Mouse (Mus musculus): ENCODE measurements at regions not wholly inside any gene's neighbourhood (a gene's known extent, or its start where the extent isn't known, plus 50 kb on each side); places are given as distances from the start of the nearest gene placed in this dataset.

DNA sequence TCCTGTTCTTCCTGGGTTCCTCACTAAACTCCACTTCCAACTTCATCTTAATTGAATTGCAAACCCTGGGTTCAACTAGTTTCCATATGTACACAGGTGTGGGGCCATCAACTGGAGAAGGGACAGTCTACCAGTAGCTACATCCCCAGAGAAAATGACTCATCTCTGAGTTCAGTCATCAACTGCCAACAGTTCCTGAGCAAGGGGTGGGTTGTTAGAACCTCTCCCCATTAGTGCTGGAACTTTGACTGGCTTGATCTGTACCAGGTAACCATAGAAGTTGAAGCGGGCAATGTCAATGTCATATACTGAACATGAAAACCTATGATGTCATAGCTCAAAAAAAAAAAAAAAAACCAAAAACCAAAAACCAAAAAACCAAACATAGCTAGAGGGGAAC, 69.8 kb downstream of the Gm21750 start:
- DNase-seq = no peak

- DNase-seq = no peak
Observed at GRCm38 (mm10) chr14:73732161-73732560, 71.1 kb downstream of the Gm21750 start.

DNA sequence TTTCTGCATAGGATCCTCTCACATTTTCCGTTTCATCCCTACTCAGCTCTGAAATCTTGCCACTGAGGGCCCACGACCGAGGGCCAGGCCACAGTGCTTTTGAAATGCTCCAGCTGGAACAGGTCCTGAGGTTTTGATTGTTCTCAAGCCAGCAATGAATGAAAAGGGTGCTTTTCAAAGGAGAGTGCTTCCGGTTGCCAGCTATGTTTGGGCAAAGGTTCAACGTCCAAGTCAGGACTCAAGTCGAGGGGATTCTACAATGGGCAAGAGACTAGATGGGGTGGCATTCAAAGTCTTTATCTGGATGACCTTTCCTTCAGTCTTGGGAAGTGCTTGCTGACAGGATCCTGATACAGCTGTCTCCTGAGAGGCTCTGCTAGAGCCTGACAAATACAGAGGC, 89.8 kb downstream of the Gm21750 start:
- DNase-seq = no peak

GRCm38 (mm10) chr14:73759986-73760385, 99.0 kb downstream of the Gm21750 start:
- no peak for DNase-seq

DNA sequence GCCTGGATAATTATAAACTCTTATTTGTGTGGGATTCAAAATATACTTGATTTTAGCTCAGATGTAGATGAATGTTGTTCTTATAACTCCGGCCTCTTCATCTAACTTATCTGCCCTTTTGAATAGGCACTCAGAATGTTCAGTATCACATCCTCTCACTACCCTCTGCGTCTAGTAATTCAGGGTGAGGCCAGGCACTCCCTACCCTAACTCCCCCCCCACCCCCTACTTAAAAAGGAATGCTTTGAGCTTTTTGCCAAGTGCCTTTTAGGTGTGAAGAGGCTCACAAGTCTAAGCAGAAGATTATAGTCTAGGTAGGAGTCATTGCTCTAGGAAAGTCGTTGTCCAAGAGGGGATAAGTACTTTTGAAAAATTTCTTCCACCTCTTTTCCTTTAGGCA, 111.9 kb downstream of the Gm21750 start:
- no peak for DNase-seq

DNA sequence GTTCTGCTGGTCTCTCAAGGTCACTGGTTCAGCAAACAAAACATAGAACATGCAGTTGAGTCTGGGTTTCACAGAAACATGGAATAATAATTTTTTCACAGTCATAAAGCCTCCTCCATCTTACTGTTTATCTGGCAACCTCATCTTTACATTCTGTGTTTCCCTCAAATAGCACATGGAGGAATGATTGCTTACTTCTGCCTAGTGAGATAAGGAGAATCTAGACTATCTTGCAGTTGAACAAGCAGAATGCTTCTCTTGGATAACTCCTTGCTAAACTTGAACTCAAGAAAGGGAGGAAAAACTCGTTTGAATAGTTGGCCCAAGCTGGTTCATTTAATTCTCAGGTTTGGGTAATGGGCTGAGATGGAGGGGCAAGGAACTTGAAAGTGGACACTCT, 112.8 kb downstream of the Gm21750 start:
- no peak for DNase-seq

DNA sequence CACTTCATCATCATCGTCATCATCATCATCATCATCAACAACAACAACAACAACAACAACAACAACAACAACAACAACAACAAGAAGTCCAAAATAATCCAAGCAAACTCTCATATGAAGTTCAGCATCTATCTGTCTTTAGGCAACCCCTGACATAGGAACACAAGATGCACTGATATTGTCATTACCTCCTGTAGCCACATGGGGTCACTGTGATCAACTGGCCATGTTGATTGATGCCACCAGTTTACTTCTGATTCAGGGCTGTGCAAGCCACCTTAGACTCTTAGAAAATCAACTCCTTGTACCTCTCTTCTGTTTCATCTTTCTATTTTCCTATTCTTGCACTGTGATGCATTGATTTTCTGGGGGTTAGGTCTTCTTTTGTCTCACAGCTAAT, 115.0 kb downstream of the Gm21750 start:
- DNase-seq = peak; percentile 38

GRCm38 (mm10) chr14:73807169-73807568, 146.1 kb downstream of the Gm21750 start:
- no peak for DNase-seq

GRCm38 (mm10) chr14:73838890-73839289, 177.9 kb downstream of the Gm21750 start:
- peak; percentile 9 for DNase-seq

DNA sequence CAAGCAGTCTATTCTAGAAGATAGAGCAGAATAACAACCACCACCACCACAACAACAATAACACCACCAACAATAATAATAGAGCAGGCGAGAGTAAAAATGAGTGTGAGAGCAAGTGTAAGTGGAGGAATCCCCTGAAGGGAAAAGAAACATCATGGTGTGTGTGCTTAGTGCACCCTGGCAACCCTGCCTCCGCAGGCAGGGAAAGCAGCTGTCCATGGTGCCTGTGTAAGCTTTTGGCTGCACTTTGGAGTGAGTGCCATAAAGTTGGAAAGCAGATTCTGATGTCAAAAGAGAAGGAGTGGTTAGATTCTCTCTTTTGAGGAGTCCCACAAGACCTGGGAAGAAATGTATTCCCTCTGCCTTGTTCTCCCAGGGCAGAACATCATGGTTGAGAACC, 200.8 kb downstream of the Gm21750 start:
- no peak for DNase-seq

DNA sequence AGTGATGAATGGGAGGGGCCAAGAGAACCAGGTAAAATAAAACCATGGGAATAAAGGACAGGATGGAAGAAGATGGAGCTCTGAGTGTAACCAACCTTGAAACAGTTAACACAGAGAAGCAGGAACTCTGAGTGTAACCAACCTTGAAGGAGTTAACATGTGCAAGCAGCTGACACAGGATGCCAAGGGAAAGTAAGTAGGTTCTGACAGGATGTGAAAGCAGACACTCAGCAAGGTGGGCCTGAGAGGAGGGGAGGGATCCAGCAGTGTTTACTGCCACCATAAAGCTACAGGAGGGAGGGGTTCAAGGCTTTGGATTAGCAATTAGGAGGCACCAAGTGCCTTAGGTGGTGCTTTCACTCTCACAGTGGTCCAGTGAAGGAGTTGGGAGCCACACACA, 213.3 kb downstream of the Gm21750 start:
- DNase-seq = no peak

DNA sequence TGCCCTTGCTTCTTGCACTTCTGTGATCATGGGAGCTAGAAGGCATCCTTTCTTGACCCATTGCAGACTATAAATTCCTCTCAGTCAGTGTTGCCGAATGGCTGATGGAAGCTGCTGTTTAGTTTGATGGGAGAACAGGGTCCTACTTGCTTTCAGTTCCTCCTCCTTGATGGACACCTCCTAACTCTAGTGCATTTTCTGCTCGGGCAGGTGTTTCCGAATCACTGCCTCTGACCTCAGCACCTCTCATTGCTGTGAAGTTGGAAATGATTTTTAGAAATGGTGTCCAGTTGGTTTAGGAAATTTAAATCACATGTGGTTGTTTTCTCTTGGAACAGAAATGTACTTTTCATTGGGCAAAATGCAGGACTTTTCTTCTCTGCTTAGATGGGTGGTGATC, 214.9 kb downstream of the Gm21750 start:
- DNase-seq = no peak

DNA sequence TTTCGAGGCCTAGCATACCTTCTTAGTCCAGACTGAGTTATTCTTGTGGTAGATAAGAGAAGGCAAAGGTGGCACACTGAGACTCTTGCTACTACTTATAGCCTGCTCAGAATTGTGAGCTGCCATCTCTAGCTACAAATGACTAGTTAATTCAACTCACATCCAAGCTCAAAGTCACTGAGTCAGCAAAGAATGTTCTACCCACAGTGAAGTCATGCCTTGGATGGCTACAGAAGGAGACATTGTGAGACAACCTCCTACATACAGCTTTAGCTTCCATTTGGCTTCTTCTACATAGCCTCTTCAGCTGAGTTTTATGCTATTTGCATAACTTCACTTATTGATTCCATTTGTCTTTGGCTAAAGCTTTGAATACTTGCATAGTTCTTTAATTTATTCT, 217.2 kb downstream of the Gm21750 start:
- no peak for DNase-seq

GRCm38 (mm10) chr14:73878866-73879419, 217.9 kb downstream of the Gm21750 start:
- DNase-seq = no peak

DNA sequence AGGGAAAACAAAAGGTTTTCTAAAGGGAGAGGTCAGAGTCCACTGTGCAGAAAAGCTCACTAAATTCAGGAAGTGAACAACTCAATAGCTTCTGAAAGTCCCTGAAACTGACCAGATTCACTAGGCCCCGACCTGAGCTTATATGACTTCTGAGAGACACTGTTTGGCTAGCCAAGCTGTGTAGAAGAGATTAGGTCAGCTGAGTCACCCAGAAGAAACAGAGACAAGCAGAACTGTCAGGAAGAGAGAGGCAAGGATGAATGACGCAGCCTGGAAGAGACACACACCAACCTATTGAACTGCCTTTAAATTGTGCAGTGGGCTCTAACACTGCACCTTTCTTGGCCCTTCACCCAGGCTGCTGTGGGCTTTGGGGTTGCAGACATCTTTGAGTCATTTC, 230.4 kb downstream of the Gm21750 start:
- DNase-seq = no peak

DNA sequence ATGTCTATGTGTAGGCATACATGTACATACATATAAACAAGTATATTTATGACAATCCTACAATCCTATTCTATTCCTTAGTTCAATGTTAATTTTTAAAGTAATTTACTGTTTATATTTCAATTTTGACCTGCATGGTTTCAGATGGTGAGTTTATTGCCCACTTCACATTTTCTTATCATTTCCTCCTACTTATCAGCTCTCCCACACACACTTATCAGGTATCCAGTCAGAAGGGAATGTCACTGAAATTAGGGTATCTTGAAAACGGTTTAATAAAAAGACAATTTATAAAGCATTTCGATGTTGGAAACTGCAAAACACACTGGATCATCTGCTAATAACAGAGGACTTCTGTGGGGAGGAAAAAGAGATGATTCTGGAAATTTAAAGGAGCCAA, 233.8 kb downstream of the Gm21750 start:
- no peak for DNase-seq

- DNase-seq = no peak
Observed at GRCm38 (mm10) chr14:73895266-73895665, 234.2 kb downstream of the Gm21750 start.

DNA sequence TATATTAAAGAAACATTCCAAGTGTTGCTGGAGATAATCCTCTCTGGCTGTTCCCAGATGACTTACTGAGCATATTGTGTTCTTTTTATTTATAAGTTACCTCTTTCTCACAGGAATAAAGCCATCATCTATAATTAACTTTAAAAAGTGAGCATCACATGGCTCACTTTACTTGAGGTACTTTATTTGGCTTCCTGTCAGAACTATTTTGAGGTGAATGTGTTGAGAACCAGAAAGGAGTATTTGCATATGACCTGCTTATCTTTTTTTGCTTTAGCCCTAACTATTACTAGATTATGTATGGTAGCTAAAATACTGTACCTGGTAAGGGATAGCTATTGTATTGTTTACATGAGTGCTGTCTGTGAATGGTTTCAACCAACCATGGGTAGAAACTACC, 238.1 kb downstream of the Gm21750 start:
- DNase-seq = no peak

DNA sequence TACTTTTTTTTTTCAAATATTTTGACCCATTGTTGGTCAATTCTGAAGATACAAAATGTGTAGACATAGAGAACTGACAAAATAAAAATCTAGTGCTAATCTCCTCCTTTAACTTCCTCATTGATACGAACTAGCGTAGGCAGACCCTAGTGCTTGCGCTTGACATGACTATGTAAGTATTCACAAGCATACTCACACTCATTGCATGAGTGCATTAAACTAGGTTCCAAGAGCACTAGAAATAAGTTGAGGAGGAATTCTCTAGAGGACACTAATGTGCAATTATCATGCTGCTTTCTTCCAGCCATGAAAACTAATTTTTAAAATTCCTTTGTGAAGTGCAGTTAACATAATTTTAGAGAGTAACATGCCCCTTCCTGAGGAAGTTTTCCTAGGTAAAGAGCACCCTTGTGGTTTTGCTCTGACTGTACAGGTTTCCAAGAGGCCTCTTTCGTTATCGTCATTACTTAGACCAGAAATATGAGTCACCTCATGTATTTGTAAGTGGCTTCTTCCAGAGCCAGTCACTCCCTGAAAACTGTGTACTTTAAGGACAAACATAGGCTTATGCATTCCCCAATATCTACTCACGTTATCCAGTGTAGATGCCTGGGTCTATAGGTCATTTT, 241.2 kb downstream of the Gm21750 start:
- no peak for DNase-seq

DNA sequence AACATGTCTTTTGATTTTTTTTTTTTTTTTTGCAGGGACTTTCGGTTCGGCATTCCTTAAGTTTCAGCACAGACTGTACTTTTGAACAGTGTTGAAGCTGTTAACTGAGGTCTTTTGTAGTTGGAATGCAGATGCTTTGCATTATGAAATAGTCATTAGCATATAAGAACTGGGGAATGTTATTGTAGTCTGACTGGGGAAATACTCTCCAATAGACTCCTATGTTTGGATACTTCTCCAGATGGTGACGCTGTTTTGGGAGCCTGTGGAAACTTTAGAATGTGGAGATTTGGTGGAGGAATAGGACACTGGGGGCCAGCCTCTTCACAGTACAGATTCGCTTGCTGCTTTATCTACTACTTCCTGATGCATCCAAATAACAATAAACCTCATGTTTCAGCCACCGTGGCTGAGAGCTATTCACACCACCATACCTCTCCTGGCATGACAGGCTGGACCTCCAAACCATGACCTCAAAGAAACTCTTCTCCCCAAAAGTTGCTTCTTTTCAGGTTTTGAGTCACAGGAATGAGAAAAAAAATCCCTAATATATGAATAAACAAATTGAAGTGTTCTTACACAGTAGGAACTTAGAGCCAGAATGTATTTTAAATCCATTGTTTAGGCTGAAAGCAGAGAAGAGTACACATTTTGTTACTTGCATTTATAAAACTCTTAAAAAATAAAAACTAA, 252.9 kb downstream of the Gm21750 start:
- no peak for DNase-seq

- no peak for DNase-seq
Observed at GRCm38 (mm10) chr14:73915990-73916389, 255.0 kb downstream of the Gm21750 start.

- DNase-seq = no peak
Observed at GRCm38 (mm10) chr14:73931095-73931494, 270.1 kb downstream of the Gm21750 start.

DNA sequence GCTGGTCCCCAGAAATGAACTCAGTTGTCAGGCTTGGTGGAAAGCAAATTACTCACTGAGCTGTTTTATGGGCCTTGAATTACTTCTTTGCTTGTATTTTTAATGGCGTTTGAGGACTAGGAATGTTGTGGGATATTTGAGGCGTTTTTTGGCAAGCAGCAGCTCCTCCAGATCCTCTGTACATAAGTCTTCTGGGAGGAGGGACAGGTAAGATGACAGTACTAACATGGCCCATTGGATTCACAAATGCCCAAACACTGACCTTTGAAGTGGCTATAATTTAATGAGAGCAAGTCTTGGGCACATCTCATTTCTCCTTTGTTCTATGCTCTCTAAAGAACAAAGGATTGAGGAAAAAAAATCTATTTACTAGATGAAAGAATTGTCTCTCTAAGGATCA, 286.3 kb downstream of the Gm21750 start:
- DNase-seq = no peak

DNA sequence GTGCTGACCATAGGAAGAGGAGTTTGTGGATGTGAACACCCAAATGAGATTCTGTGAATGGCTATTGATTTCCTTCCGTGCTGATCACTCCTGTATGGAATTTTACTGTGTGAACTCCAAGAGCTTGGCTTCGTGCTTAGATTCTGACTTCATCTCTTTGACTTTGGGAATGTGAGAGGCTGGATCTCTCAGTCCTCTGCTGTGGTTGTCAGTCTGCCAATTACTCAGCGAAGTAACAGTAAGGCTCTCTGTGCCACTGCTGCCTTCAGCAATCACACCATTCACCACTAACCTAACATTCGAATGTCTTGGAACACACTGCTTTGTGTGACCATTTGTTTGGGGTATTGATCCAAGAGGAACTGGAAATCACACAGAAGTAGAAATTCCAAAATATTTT, 291.5 kb downstream of the Gm21750 start:
- DNase-seq = no peak
